Mouse (Mus musculus): ENCODE results near the gene Upp2. TPM values are rescaled to one million over a fixed set of nuclear protein-coding genes. Genes with fewer than 3 reads are reported as not detected.

Gene Upp2
- total RNA-seq (2012; rRNA removed): 0.63 and 0.67 TPM in 2 replicates

DNA sequence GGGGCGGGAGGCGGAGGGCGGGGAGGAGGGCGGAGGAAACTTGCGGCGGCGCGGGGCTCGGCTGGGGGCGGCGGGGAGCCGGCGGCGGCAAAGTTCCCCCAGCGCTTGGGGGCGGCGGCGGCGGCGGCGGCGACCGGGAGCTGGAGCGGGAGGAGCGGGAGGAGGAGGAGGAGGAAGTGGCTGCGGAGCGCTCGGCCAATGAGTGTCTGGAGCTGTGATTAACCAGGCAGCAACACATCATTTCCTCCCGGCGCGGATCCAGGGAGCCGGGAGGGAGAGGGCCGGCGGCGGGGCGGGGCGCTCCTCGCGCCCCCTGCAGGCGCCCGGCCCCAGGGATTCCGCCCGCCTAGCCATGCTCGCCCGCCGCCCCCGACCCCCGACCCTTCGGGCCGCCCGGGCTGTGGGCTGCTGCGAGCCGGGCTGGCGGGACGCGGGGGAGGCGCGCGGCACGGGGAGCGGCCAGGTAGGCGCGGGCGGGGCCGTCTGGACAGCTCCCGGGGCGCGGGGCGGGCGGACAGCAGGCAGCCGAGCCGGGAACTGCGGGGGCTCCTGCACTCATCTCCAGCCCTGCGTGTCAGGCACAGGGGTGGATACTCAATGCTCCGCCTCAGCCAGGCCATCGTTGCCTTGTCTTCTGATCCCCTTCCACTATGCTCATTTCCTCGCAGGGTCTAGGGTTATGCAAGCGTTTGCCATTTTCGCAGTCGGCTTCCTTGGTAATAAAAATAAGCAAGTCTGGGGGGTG lies at the start of gene Upp2, which contains the start of gene Acvr1:
TSS of gene Upp2 (plus strand) at position 233 of the 745 bp plus-strand sequence.
TSS of gene Acvr1 (minus strand) at position 92 of the 745 bp plus-strand sequence.
- no peak within 1 kb of the TSS; the same call in 1 of the 2 replicates for H3K27ac ChIP-seq (ENCODE audit: insufficient read depth, low read depth, low read length, poor library complexity, severe bottlenecking)
- H3K36me3 ChIP-seq (ENCODE audit: control insufficient read depth, insufficient read depth, low read length, poor library complexity, severe bottlenecking): no peaks in the 10 kb centered on the region
- in situ Hi-C loops (cut with MboI; ENCODE audit: low sequenced_read_pairs in 2 of 2, unreplicated experiment in 2 of 2): no loop called here

DNA sequence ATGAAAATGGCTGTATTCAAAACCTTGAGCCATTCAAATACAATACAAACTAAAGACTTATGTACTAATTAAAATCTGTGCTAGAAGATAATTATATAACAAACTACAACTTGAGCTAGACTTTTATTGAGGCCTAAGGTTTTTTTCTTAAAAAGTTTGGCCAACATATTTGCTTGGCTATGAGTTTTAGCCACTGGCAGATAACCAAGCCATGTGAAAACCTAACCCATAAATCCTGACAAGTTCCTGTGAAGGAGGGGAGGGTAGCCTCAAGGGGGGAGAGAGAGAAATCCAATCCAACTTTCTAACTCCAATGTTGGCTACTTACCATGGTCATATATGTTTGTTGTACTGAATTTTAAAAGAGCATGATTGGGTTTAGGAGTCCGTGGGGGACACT lies 48.6 kb upstream of the Upp2 start:
- Histone ChIP-seq H3K4me1 (ENCODE audit: control insufficient read depth in 2 of 2, insufficient read depth in 2 of 2, low read length in 2 of 2, poor library complexity in 1 of 2) (peaks cover 2 to 4% of the 10 kb centered on the region in 2 experiments; a peak in 1 of 4 replicates), H3K27ac (ENCODE audit: insufficient read depth, low read depth, low read length, poor library complexity, severe bottlenecking) (no peak overlapping the region), H3K9me3 (ENCODE audit: control insufficient read depth, insufficient read depth, low read depth, low read length) (no peaks in the 10 kb centered on the region), H3K36me3 (ENCODE audit: control insufficient read depth, insufficient read depth, low read length, poor library complexity, severe bottlenecking) (no peaks in the 10 kb centered on the region), H3K4me3 (ENCODE audit: insufficient read depth in 1 of 2, low read depth in 1 of 2, low read length in 2 of 2, poor library complexity in 1 of 2, severe bottlenecking in 1 of 2) (no peak overlapping the region), H3K9ac (ENCODE audit: insufficient read depth, low read depth, low read length, poor library complexity, severe bottlenecking) (no peak overlapping the region)
- TF ChIP-seq ZNF384 (IDR thresholded peaks at IDR 0.05; ENCODE audit: low read depth, low read length) (no peak), HCFC1 (IDR thresholded peaks at IDR 0.05; ENCODE audit: borderline replicate concordance, insufficient read depth, low read length) (no peak), CHD2 (IDR thresholded peaks at IDR 0.05; ENCODE audit: low read depth, low read length) (no peak), ZC3H11A (IDR thresholded peaks at IDR 0.05; ENCODE audit: borderline replicate concordance, low read depth, low read length) (no peak), MAFK (IDR thresholded peaks at IDR 0.05; ENCODE audit: insufficient read depth, low read depth, low read length) (no peak)
- DNase-seq (ENCODE audit: low read depth, low spot score): no peak
- in situ Hi-C loops (cut with MboI; ENCODE audit: low sequenced_read_pairs in 2 of 2, unreplicated experiment in 2 of 2): no loop called here

More for the DNA sequence above, at the start of gene Upp2, which contains the start of gene Acvr1:
- TF ChIP-seq ZC3H11A (IDR thresholded peaks at IDR 0.05; ENCODE audit: borderline replicate concordance, low read depth, low read length) (no peak), ZNF384 (IDR thresholded peaks at IDR 0.05; ENCODE audit: low read depth, low read length) (no peak), CHD2 (IDR thresholded peaks at IDR 0.05; ENCODE audit: low read depth, low read length) (no peak), HCFC1 (IDR thresholded peaks at IDR 0.05; ENCODE audit: borderline replicate concordance, insufficient read depth, low read length) (no peak), MAFK (IDR thresholded peaks at IDR 0.05; ENCODE audit: insufficient read depth, low read depth, low read length) (no peak)
- DNase-seq (ENCODE audit: low read depth, low spot score): peak; percentile 54
- Histone ChIP-seq H3K4me1 (ENCODE audit: control insufficient read depth in 2 of 2, insufficient read depth in 2 of 2, low read length in 2 of 2, poor library complexity in 1 of 2) (peaks cover 6 to 12% of the 10 kb centered on the region in 2 experiments; a peak in 3 of 4 replicates), H3K9ac (ENCODE audit: insufficient read depth, low read depth, low read length, poor library complexity, severe bottlenecking) (peak within 1 kb of the TSS; percentile 81), H3K9me3 (ENCODE audit: control insufficient read depth, insufficient read depth, low read depth, low read length) (no peaks in the 10 kb centered on the region), H3K4me3 (ENCODE audit: insufficient read depth in 1 of 2, low read depth in 1 of 2, low read length in 2 of 2, poor library complexity in 1 of 2, severe bottlenecking in 1 of 2) (peak within 1 kb of the TSS; percentile 89 to 93)

DNA sequence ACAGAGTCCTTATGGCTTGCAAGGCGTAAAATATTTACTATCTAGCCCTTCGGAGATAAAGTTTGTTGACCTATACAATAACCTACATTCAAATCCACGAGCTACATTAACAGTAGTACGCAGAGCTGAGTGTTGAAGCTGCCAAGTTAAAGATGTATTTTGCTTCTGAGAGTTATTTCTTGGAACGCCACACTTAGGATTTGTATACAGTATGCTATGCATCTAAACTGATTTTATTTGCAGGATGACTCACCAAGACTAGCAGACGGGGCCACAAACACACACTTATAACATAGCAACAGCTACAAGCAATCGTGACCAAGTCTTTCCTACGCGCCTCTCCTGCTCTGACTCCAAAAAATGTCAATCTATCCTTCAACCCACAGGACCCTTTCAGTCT lies 46.4 kb upstream of the Upp2 start:
- in situ Hi-C loops (cut with MboI; ENCODE audit: low sequenced_read_pairs in 2 of 2, unreplicated experiment in 2 of 2): no loop called here
- no peaks in the 10 kb centered on the region for H3K36me3 ChIP-seq (ENCODE audit: control insufficient read depth, insufficient read depth, low read length, poor library complexity, severe bottlenecking)
- no peak overlapping the region for H3K9ac ChIP-seq (ENCODE audit: insufficient read depth, low read depth, low read length, poor library complexity, severe bottlenecking)
- TF ChIP-seq HCFC1 (IDR thresholded peaks at IDR 0.05; ENCODE audit: borderline replicate concordance, insufficient read depth, low read length) (no peak), ZNF384 (IDR thresholded peaks at IDR 0.05; ENCODE audit: low read depth, low read length) (no peak), MAFK (IDR thresholded peaks at IDR 0.05; ENCODE audit: insufficient read depth, low read depth, low read length) (no peak), ZC3H11A (IDR thresholded peaks at IDR 0.05; ENCODE audit: borderline replicate concordance, low read depth, low read length) (no peak), CHD2 (IDR thresholded peaks at IDR 0.05; ENCODE audit: low read depth, low read length) (no peak)
- H3K4me1 ChIP-seq (ENCODE audit: control insufficient read depth in 2 of 2, insufficient read depth in 2 of 2, low read length in 2 of 2, poor library complexity in 1 of 2): peaks cover 2 to 4% of the 10 kb centered on the region in 2 experiments; a peak in 1 of 4 replicates
- no peaks in the 10 kb centered on the region for H3K9me3 ChIP-seq (ENCODE audit: control insufficient read depth, insufficient read depth, low read depth, low read length)
- H3K27ac ChIP-seq (ENCODE audit: insufficient read depth, low read depth, low read length, poor library complexity, severe bottlenecking): no peak overlapping the region
- DNase-seq (ENCODE audit: low read depth, low spot score): no peak
- no peak overlapping the region for H3K4me3 ChIP-seq (ENCODE audit: insufficient read depth in 1 of 2, low read depth in 1 of 2, low read length in 2 of 2, poor library complexity in 1 of 2, severe bottlenecking in 1 of 2)

DNA sequence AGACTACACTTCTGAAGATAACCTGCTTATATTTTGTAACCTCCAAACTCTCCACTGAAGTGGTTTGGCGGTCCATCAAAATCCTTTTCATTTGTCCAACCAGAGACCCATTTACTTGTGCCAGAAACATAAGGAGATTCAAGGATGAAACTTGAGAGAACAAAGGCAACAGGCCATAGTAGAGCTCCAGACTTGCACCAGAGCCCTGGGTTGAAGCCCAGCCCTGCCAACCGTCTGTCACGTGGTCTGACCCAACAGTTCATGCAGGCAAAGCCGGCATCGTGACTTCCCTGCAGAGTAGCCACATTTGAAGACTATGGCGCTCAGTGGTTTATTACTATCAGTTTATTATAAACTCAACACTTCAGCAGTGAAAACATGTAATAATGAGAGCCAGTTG lies 45.5 kb upstream of the Upp2 start:
- Histone ChIP-seq H3K4me3 (ENCODE audit: insufficient read depth in 1 of 2, low read depth in 1 of 2, low read length in 2 of 2, poor library complexity in 1 of 2, severe bottlenecking in 1 of 2) (no peak overlapping the region), H3K27ac (ENCODE audit: insufficient read depth, low read depth, low read length, poor library complexity, severe bottlenecking) (no peak overlapping the region), H3K9me3 (ENCODE audit: control insufficient read depth, insufficient read depth, low read depth, low read length) (no peaks in the 10 kb centered on the region), H3K36me3 (ENCODE audit: control insufficient read depth, insufficient read depth, low read length, poor library complexity, severe bottlenecking) (no peaks in the 10 kb centered on the region), H3K4me1 (ENCODE audit: control insufficient read depth in 2 of 2, insufficient read depth in 2 of 2, low read length in 2 of 2, poor library complexity in 1 of 2) (peaks cover 0 to 3% of the 10 kb centered on the region in 2 experiments; a peak in 1 of 4 replicates), H3K9ac (ENCODE audit: insufficient read depth, low read depth, low read length, poor library complexity, severe bottlenecking) (no peak overlapping the region)
- DNase-seq (ENCODE audit: low read depth, low spot score): no peak
- in situ Hi-C loops (cut with MboI; ENCODE audit: low sequenced_read_pairs in 2 of 2, unreplicated experiment in 2 of 2): no loop called here
- no peak for TF ChIP-seq ZC3H11A (IDR thresholded peaks at IDR 0.05; ENCODE audit: borderline replicate concordance, low read depth, low read length)
- TF ChIP-seq ZNF384 (IDR thresholded peaks at IDR 0.05; ENCODE audit: low read depth, low read length): no peak
- TF ChIP-seq MAFK (IDR thresholded peaks at IDR 0.05; ENCODE audit: insufficient read depth, low read depth, low read length): no peak
- TF ChIP-seq HCFC1 (IDR thresholded peaks at IDR 0.05; ENCODE audit: borderline replicate concordance, insufficient read depth, low read length): no peak
- TF ChIP-seq CHD2 (IDR thresholded peaks at IDR 0.05; ENCODE audit: low read depth, low read length): no peak
